Mouse (Mus musculus): ENCODE measurements around the gene AC124502.3. TPM values are rescaled to one million over a fixed set of nuclear protein-coding genes. Genes with fewer than 3 reads are reported as not detected.

Gene AC124502.3
- polyA plus RNA-seq, 1 experiment from 2014 or later = 2.0 TPM

- WGBS = 12% methylated on average over 41 of the region's 41 CpGs
- 0 out of 2 replicates have a peak, but pooled peaks have one; percentile 12 for ATAC-seq (ENCODE audit: insufficient number of reproducible peaks, low FRiP score, low TSS enrichment, low read depth)
Measured at GRCm38 (mm10) chr19:5039301-5040114, 817 bp downstream of the AC124502.3 start.

GRCm38 (mm10) chr19:5040862-5041523 lies 2.3 kb downstream of the AC124502.3 start, which contains the start of gene Brms1:
Brms1 (plus strand) TSS chr19:5041354.
- H3K9me3 ChIP-seq (ENCODE audit: control insufficient read depth, low read length) = no peaks in the 10 kb centered on the region
- peak; percentile 44; the same call in 1 of the 2 replicates for ATAC-seq (ENCODE audit: insufficient number of reproducible peaks, low FRiP score, low TSS enrichment, low read depth)
- H3K4me2 ChIP-seq (ENCODE audit: low read depth, severe bottlenecking) = peak within 1 kb of the TSS; percentile 99
- H3K27me3 ChIP-seq (ENCODE audit: control insufficient read depth, insufficient read depth, low read length) = no peaks in the 10 kb centered on the region
- 7% methylated on average over 40 of the region's 40 CpGs for WGBS
- peak within 1 kb of the TSS; percentile 81 for H3K9ac ChIP-seq (ENCODE audit: low read length)
- H3K4me1 ChIP-seq (ENCODE audit: control insufficient read depth, insufficient read depth, low read length) = peaks cover 21% of the 10 kb centered on the region; the same call in 1 of the 2 replicates
- H3K4me3 ChIP-seq (ENCODE audit: low read depth, low read length) = peak within 1 kb of the TSS; percentile 91
- no peak within 1 kb of the TSS; the same call in 1 of the 2 replicates for H3K27ac ChIP-seq (replicated peaks; ENCODE audit: low read depth, low read length)
- peak; percentile 96 for DNase-seq (ENCODE audit: low spot score)
- H3K36me3 ChIP-seq (ENCODE audit: control insufficient read depth, insufficient read depth, low read length) = no peaks in the 10 kb centered on the region; the same call in 1 of the 2 replicates

More at GRCm38 (mm10) chr19:5039301-5040114, 817 bp downstream of the AC124502.3 start:
- H3K4me2 ChIP-seq (ENCODE audit: low read depth, severe bottlenecking) = peak overlapping the region; percentile 99
- H3K4me1 ChIP-seq (ENCODE audit: control insufficient read depth, insufficient read depth, low read length) = peaks cover 21% of the 10 kb centered on the region; the same call in 1 of the 2 replicates
- H3K27ac ChIP-seq (replicated peaks; ENCODE audit: low read depth, low read length) = no peak overlapping the region
- peak overlapping the region; percentile 87 for H3K9ac ChIP-seq (ENCODE audit: low read length)
- H3K36me3 ChIP-seq (ENCODE audit: control insufficient read depth, insufficient read depth, low read length) = no peaks in the 10 kb centered on the region
- H3K27me3 ChIP-seq (ENCODE audit: control insufficient read depth, insufficient read depth, low read length) = no peaks in the 10 kb centered on the region
- peak overlapping the region; percentile 82 for H3K4me3 ChIP-seq (ENCODE audit: low read depth, low read length)
- no peaks in the 10 kb centered on the region for H3K9me3 ChIP-seq (ENCODE audit: control insufficient read depth, low read length)
- no peak for DNase-seq (ENCODE audit: low spot score)

- Histone ChIP-seq H3K9me3 (ENCODE audit: control insufficient read depth, low read length) (no peaks in the 10 kb centered on the region), H3K9ac (ENCODE audit: low read length) (peak overlapping the region; percentile 81), H3K27ac (replicated peaks; ENCODE audit: low read depth, low read length) (no peak overlapping the region), H3K4me1 (ENCODE audit: control insufficient read depth, insufficient read depth, low read length) (peaks cover 21% of the 10 kb centered on the region; the same call in 1 of the 2 replicates), H3K36me3 (ENCODE audit: control insufficient read depth, insufficient read depth, low read length) (no peaks in the 10 kb centered on the region; the same call in 1 of the 2 replicates), H3K27me3 (ENCODE audit: control insufficient read depth, insufficient read depth, low read length) (no peaks in the 10 kb centered on the region), H3K4me2 (ENCODE audit: low read depth, severe bottlenecking) (peak overlapping the region; percentile 99), H3K4me3 (ENCODE audit: low read depth, low read length) (peak overlapping the region; percentile 91)
- ATAC-seq (ENCODE audit: insufficient number of reproducible peaks, low FRiP score, low TSS enrichment, low read depth) (peak; percentile 22; the same call in 1 of the 2 replicates), DNase-seq (ENCODE audit: low spot score) (no peak)
- WGBS = 3% methylated on average over 16 of the region's 16 CpGs
Measured at GRCm38 (mm10) chr19:5041588-5041987, 2.9 kb downstream of the AC124502.3 start.

DNA sequence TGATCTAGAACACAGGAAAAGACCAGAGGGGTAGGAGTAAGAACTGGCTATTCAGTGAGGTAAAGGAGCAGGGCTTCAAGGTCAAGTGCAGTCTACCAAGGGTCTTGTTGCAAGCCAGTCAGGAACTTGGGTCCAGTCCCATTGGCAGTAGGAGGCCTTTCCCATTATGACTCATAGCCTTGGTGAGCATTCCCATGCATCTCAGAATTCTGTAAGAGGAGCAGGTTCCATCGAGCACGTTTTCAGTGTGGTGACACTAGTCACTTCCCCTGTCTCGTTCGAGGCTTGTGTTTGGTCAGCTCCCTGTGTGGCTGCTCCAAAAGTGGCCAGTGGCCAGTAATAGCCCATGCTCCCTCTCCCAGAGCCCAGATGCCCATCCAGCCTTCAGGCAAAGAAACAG lies 6.8 kb downstream of the AC124502.3 start:
- H3K9me3 ChIP-seq (ENCODE audit: control insufficient read depth, low read length) = no peaks in the 10 kb centered on the region
- H3K4me1 ChIP-seq (ENCODE audit: control insufficient read depth, insufficient read depth, low read length) = peaks cover 13% of the 10 kb centered on the region
- H3K27ac ChIP-seq (replicated peaks; ENCODE audit: low read depth, low read length) = no peak overlapping the region
- no peak overlapping the region for H3K4me3 ChIP-seq (ENCODE audit: low read depth, low read length)
- no peak for DNase-seq (ENCODE audit: low spot score)
- no peak overlapping the region for H3K9ac ChIP-seq (ENCODE audit: low read length)
- ATAC-seq (ENCODE audit: insufficient number of reproducible peaks, low FRiP score, low TSS enrichment, low read depth) = no peak
- H3K27me3 ChIP-seq (ENCODE audit: control insufficient read depth, insufficient read depth, low read length) = peaks cover 2% of the 10 kb centered on the region; the same call in 1 of the 2 replicates
- WGBS = 82% methylated on average over 4 of the region's 4 CpGs
- H3K36me3 ChIP-seq (ENCODE audit: control insufficient read depth, insufficient read depth, low read length) = peaks cover 8% of the 10 kb centered on the region
- no peak overlapping the region for H3K4me2 ChIP-seq (ENCODE audit: low read depth, severe bottlenecking)

GRCm38 (mm10) chr19:5048138-5049056 lies 9.7 kb downstream of the AC124502.3 start:
- ATAC-seq (ENCODE audit: insufficient number of reproducible peaks, low FRiP score, low TSS enrichment, low read depth) (no peak), DNase-seq (ENCODE audit: low spot score) (no peak)
- peaks cover 28% of the 10 kb centered on the region for H3K27me3 ChIP-seq (ENCODE audit: control insufficient read depth, insufficient read depth, low read length)
- no peak overlapping the region for H3K27ac ChIP-seq (replicated peaks; ENCODE audit: low read depth, low read length)
- no peak overlapping the region for H3K4me2 ChIP-seq (ENCODE audit: low read depth, severe bottlenecking)
- no peaks in the 10 kb centered on the region for H3K9me3 ChIP-seq (ENCODE audit: control insufficient read depth, low read length)
- peaks cover 16% of the 10 kb centered on the region for H3K4me1 ChIP-seq (ENCODE audit: control insufficient read depth, insufficient read depth, low read length)
- H3K4me3 ChIP-seq (ENCODE audit: low read depth, low read length) = no peak overlapping the region
- no peak overlapping the region for H3K9ac ChIP-seq (ENCODE audit: low read length)
- H3K36me3 ChIP-seq (ENCODE audit: control insufficient read depth, insufficient read depth, low read length) = peaks cover 8% of the 10 kb centered on the region
- WGBS = 86% methylated on average over 14 of the region's 14 CpGs

- DNase-seq (ENCODE audit: low spot score) = no peak
- ATAC-seq (ENCODE audit: insufficient number of reproducible peaks, low FRiP score, low TSS enrichment, low read depth) = no peak
- no peak overlapping the region for H3K4me2 ChIP-seq (ENCODE audit: low read depth, severe bottlenecking)
- H3K36me3 ChIP-seq (ENCODE audit: control insufficient read depth, insufficient read depth, low read length) = peaks cover 8% of the 10 kb centered on the region
- no peak overlapping the region for H3K4me3 ChIP-seq (ENCODE audit: low read depth, low read length)
- no peak overlapping the region for H3K27ac ChIP-seq (replicated peaks; ENCODE audit: low read depth, low read length)
- WGBS = 83% methylated on average over 6 of the region's 6 CpGs
- H3K27me3 ChIP-seq (ENCODE audit: control insufficient read depth, insufficient read depth, low read length) = peaks cover 33% of the 10 kb centered on the region
- no peak overlapping the region for H3K9ac ChIP-seq (ENCODE audit: low read length)
- H3K9me3 ChIP-seq (ENCODE audit: control insufficient read depth, low read length) = no peaks in the 10 kb centered on the region
- H3K4me1 ChIP-seq (ENCODE audit: control insufficient read depth, insufficient read depth, low read length) = peaks cover 16% of the 10 kb centered on the region
Measured at GRCm38 (mm10) chr19:5049325-5049724, 10.6 kb downstream of the AC124502.3 start.

GRCm38 (mm10) chr19:5050047-5050905 lies 11.6 kb downstream of the AC124502.3 start, which contains the start of gene Rin1:
Rin1 (plus strand) TSS chr19:5050481.
- Histone ChIP-seq H3K9ac (ENCODE audit: low read length) (peak within 1 kb of the TSS; percentile 3; the same call in 1 of the 2 replicates), H3K4me2 (ENCODE audit: low read depth, severe bottlenecking) (peak within 1 kb of the TSS; percentile 33), H3K27ac (replicated peaks; ENCODE audit: low read depth, low read length) (no peak within 1 kb of the TSS), H3K4me1 (ENCODE audit: control insufficient read depth, insufficient read depth, low read length) (peaks cover 16% of the 10 kb centered on the region), H3K36me3 (ENCODE audit: control insufficient read depth, insufficient read depth, low read length) (peaks cover 8% of the 10 kb centered on the region), H3K27me3 (ENCODE audit: control insufficient read depth, insufficient read depth, low read length) (peaks cover 33% of the 10 kb centered on the region), H3K4me3 (ENCODE audit: low read depth, low read length) (peak within 1 kb of the TSS; percentile 22), H3K9me3 (ENCODE audit: control insufficient read depth, low read length) (no peaks in the 10 kb centered on the region)
- peak; percentile 36; the same call in 1 of the 2 replicates for ATAC-seq (ENCODE audit: insufficient number of reproducible peaks, low FRiP score, low TSS enrichment, low read depth)
- 20% methylated on average over 12 of the region's 14 CpGs for WGBS
- DNase-seq (ENCODE audit: low spot score) = peak; percentile 67

Data from limb, embryonic 11.5 days (tissue).